Mouse (Mus musculus) midbrain, embryonic 15.5 days (tissue): ENCODE measurements around the gene Cfap43. TPM values are rescaled to one million over a fixed set of nuclear protein-coding genes. Genes with fewer than 3 reads are reported as not detected.
"Not testable (repeated sequence)": the region's sequence is repeated elsewhere in the genome, so short reads cannot be mapped to it uniquely, and the experiment has no call there.

Experiments used
- ATAC-seq: fragments of 200-750 bp; cut with Nextera tagmentation; replicated peaks from 2 replicates; pipeline ENCODE4 v1.8.0; 2017; ENCODE audit warnings: moderate TSS enrichment
- H3K27ac ChIP-seq: fragments of 300-500 bp; sonication (generic); 2 replicates; pipeline ENCODE4 v1.5.1; 2015; ENCODE audit warnings: mild to moderate bottlenecking, inconsistent platforms
- H3K27me3 ChIP-seq: fragments of 300-500 bp; sonication (generic); replicated peaks from 2 replicates; pipeline ENCODE4 v1.6.1; 2015; ENCODE audit warnings: inconsistent platforms
- H3K36me3 ChIP-seq: fragments of 300-500 bp; sonication (generic); replicated peaks from 2 replicates; pipeline ENCODE4 v1.6.1; 2015; ENCODE audit warnings: inconsistent platforms
- H3K4me1 ChIP-seq: fragments of 300-500 bp; sonication (generic); 2 replicates; pipeline ENCODE4 v1.6.1; 2015; ENCODE audit warnings: inconsistent platforms
- H3K4me2 ChIP-seq: fragments of 300-500 bp; sonication (generic); 2 replicates; pipeline ENCODE4 v1.6.1; 2015; ENCODE audit warnings: inconsistent platforms, mild to moderate bottlenecking, moderate library complexity
- H3K4me3 ChIP-seq: fragments of 300-500 bp; sonication (generic); 2 replicates; pipeline ENCODE4 v1.5.1; 2015; ENCODE audit warnings: mild to moderate bottlenecking, inconsistent platforms
- H3K9ac ChIP-seq: fragments of 300-500 bp; sonication (generic); 2 replicates; pipeline ENCODE4 v1.6.1; 2015; ENCODE audit warnings: mild to moderate bottlenecking, inconsistent platforms
- H3K9me3 ChIP-seq: fragments of 300-500 bp; sonication (generic); 2 replicates; pipeline ENCODE4 v1.6.1; 2016; ENCODE audit warnings: inconsistent platforms
- WGBS: fragments of 180-500 bp; shearing (Covaris S2); methylation state at CpG from one replicate; pipeline ENCODE4 v1.1.7; 2015; ENCODE audit warnings: mixed read lengths; 5-methylcytosine and 5-hydroxymethylcytosine counted together
- polyA plus RNA-seq: library from polyadenylated mRNA; unstranded; fragments of >200 nt; fragmentation: Nextera tagmentation; extraction: Ambion mirVana; gene quantifications from 2 replicates; pipeline ENCODE4 v1.2.1, GENCODE M21; 2015

Cfap43 gene
- polyA plus RNA-seq, 1 experiment from 2014 or later: 1.5 TPM

DNA sequence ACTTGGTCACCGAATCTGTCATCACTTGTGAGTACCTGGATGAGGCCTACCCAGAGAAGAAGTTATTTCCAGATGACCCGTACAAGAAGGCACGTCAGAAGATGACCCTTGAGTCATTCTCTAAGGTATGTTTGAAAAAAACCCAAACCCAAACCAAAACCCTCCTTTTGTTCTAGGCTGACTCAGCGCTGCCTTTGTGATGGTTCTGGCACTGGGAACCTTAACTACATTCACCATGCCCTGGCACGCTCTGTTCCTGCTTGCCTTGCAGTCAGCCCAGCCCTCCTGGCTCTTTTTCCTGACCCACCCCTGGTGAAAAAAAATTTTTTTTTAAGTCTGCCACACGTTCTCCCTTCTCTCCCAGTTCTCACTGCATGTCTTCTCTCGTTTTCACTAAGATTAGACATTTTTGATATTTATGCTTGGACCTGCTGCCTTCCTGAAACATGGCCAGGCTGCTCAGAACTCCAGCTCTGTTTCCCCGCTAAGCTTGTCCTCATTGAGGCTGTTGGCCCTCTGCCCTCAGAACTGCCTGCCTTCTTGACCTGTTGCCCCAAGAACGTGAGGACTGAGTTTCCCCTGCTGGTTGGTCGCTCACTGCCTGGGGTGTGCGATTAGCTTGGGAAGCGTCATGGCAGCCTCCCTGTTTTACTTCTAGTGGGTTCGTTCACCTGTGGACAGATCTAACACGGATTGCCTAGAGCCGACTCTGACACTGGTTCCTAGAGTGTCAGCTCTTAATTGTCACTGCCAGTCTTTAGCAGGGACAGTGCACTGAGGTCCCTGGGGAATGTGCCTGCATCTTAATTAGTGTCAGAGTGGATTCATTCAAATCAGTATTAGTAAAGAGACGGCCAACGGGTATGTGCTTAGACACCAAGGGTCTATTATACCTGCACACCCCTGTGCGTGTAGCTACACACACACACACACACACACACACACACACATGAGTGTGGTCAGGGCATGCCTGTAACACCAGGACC is 60.8 kb downstream of the Cfap43 start:
- Histone ChIP-seq H3K36me3 (peaks cover 4% of the 10 kb centered on the region; the same call in 1 of the 2 replicates), H3K27me3 (no peaks in the 10 kb centered on the region), H3K4me2 (no peak overlapping the region), H3K9me3 (no peaks in the 10 kb centered on the region), H3K4me3 (no peak overlapping the region), H3K9ac (no peak overlapping the region), H3K27ac (no peak overlapping the region), H3K4me1 (peaks cover 22% of the 10 kb centered on the region)
- no peak for ATAC-seq
- 73% methylated on average over 18 of the region's 18 CpGs for WGBS

DNA sequence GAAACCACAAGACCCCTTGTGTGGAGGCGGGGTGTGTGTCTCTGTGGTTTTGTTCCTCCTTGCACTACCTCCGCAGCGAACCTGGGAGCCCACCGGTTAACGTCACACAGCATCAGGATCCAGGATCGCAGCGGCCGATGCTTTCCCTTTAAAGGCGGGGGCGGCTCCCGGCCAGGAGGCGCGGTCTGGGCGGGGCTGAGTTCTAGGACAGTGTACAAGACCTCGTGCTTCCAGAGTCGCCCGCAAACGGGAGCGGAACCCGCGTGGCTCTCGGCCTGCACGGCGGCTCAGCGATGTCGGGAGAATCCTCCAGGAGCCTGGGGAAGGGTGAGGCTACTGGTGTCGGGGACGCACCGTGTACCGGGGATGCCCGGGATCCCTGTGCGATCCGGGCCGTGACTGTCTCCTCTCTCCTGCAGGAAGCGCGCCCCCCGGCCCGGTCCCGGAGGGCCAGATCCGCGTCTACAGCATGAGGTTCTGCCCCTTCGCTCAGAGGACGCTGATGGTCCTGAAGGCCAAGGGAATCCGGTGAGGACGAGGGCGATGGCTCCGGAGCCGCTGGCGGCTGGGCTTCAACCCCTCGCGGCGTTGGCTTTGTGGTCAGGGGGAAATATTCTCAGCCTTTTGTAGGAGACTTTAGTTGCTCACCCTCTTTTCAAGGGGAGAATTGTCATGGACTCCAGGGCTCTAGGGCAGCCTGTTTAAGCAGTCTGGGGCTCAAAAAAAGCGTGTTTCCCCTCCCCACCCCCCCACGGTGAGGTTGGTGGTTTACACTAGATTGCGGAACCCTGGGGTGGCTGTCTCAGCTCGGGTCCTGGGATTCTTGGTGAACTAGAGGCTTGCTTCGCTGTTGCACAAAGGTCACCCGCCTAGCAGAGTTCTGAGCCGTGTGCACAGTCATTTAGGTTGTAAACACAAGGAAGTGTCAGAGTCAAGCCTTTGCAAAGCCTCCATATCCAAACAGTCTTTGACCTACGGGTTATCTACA is 64.0 kb downstream of the Cfap43 start, which contains the start of gene Gsto1:
Gsto1 (plus strand) TSS at position 175 of the 988 bp plus-strand sequence.
- Histone ChIP-seq H3K27me3 (no peaks in the 10 kb centered on the region), H3K4me1 (peaks cover 22% of the 10 kb centered on the region), H3K27ac (peak within 1 kb of the TSS; percentile 70), H3K9ac (peak within 1 kb of the TSS; percentile 64), H3K9me3 (no peaks in the 10 kb centered on the region), H3K36me3 (peaks cover 2% of the 10 kb centered on the region; the same call in 1 of the 2 replicates), H3K4me2 (peak within 1 kb of the TSS; percentile 87), H3K4me3 (peak within 1 kb of the TSS; percentile 61)
- under 1% methylated on average over 60 of the region's 60 CpGs for WGBS
- ATAC-seq: peak; percentile 98

DNA sequence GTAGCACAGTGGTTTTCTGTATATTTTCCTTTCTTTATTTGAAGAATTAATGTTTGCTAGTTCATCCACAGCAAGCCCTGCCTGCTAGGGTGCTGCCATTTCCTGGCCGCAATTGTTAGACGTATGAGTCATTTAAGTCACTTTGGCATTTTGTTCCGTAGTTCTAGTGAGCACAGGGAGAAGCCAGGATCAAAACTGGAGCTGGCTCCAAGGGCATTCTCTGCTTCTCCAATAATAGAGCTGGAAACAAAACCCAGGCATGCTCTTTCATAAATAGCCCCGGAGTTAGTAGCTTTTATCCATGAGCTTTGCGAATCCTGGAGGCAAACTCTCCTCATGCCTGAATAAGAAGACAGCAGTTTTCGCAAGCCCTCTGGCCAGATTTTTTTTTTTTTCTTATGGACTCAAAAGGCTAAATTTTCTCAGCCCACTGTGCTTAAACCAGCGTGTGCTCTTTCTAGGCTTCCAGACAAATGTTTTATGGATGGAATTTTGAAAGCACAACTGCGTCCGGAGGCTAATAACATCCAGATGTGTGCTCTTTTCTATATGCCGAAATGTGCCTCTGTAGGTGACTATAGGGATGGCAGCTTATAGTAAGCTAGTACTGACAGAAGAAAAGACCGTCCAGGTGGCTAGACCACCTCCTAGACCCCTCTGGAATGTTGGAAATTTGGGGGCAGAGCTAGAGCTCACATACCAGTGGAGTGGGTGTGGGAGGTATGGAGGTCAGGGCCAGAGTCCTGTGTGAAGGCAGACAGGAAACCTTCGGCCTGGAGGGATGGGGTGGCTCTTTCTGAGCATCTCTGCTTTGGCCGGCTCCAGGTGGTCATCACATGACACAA is 64.9 kb downstream of the Cfap43 start:
- no peaks in the 10 kb centered on the region for H3K27me3 ChIP-seq
- WGBS: 17% methylated on average over 13 of the region's 13 CpGs
- no peaks in the 10 kb centered on the region for H3K9me3 ChIP-seq
- H3K36me3 ChIP-seq: no peaks in the 10 kb centered on the region
- ATAC-seq: peak; percentile 84
- H3K9ac ChIP-seq: peak overlapping the region; percentile 64
- peak overlapping the region; percentile 70 for H3K27ac ChIP-seq
- H3K4me3 ChIP-seq: peak overlapping the region; percentile 61
- H3K4me1 ChIP-seq: peaks cover 22% of the 10 kb centered on the region
- peak overlapping the region; percentile 87 for H3K4me2 ChIP-seq

DNA sequence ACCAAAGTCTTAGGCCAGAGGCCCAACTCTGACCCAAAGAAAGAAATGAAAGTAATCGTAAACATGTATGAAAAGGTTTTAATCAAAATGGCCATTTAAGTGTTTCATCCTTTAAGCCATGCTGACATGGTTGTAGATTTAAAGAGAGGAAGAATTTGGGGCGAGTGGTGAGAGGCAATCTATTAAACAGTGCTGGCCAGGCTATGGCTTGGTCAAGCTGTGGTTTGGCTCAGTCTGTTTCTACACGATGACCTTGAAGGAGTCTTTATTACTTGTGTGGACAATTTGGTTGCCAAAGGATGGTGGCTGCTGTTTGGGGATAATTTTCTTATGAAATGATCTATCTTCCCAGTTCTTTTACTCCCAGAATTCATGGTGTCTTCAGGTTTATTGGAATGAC is 66.0 kb downstream of the Cfap43 start:
- Histone ChIP-seq H3K27ac (no peak overlapping the region), H3K27me3 (no peaks in the 10 kb centered on the region), H3K4me2 (no peak overlapping the region), H3K9ac (no peak overlapping the region), H3K4me3 (no peak overlapping the region), H3K36me3 (no peaks in the 10 kb centered on the region), H3K4me1 (peaks cover 22% of the 10 kb centered on the region), H3K9me3 (no peaks in the 10 kb centered on the region)
- 90% methylated on average over 3 of the region's 3 CpGs for WGBS
- ATAC-seq: no peak

DNA sequence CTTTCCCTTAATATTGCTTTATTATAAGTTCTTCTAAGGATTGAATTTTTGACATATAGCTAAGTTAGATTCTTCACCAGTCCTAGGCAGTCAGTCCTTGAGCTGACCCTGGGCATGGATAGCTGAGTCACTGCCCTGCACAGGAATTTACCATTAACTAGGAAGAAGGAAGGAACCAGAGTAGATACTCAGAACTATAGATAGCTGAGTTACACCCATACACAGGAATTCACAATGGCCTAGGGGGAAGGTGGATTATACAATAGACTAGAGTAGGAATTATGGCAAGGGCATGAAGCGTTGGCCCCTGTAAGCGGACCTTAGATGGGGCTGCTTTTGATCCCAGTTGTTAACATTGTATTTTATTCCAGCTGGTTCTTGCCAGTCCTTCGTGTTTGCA is 67.0 kb downstream of the Cfap43 start:
- H3K9me3 ChIP-seq, H3K27ac ChIP-seq, H3K4me3 ChIP-seq, H3K9ac ChIP-seq, H3K27me3 ChIP-seq, H3K4me2 ChIP-seq, ATAC-seq, H3K36me3 ChIP-seq: not testable (repeated sequence)
- 87% methylated on average over 3 of the region's 3 CpGs for WGBS
- peaks cover 22% of the 10 kb centered on the region for H3K4me1 ChIP-seq

DNA sequence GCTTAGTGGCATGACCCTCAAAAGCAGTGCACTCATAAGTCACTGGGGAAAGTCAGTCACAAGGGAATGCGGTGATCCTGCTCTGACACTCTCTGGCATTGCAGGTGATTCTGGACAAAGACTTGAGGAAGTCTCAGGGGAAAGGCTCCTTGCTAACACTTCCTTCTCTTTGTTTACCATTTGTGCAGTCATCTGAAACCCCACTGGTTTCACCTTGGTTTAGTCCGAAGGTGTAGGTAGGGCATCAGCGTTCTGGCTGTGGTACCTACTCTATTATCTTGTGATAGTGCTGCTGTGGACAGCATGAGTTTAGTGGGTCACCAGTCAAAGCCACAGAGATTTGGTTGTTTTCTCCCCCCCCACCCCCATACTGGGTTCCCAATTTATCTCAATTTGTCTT is 69.4 kb downstream of the Cfap43 start:
- Histone ChIP-seq H3K27ac (no peak overlapping the region), H3K4me1 (peaks cover 10% of the 10 kb centered on the region; the same call in 1 of the 2 replicates), H3K9me3 (no peaks in the 10 kb centered on the region), H3K4me3 (no peak overlapping the region), H3K27me3 (no peaks in the 10 kb centered on the region), H3K9ac (no peak overlapping the region), H3K4me2 (no peak overlapping the region), H3K36me3 (no peaks in the 10 kb centered on the region)
- ATAC-seq: no peak
- whole genome bisulfite sequencing: 81% methylated on average over 3 of the region's 3 CpGs

DNA sequence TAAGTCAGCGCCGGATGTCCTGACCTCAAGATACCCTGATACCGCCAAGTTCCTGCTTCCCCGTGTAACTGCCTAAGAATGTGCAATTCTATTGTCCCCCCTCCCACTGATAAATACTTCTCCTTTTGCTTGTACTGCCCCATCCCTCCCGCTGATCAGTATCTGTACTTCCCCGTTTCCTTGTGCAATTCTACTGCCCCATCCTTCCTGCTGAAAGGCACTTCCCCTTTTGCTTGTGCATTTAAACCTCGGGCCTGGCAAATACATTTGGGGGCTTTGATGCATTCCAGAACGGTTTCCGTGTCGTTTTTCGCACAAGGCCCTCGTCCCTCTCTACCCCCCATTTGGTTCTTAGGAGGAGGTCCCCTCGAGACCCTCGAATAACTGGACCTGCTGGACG is 77.9 kb downstream of the Cfap43 start:
- not testable (repeated sequence) for ATAC-seq, H3K4me2 ChIP-seq, H3K9me3 ChIP-seq, H3K4me3 ChIP-seq, H3K9ac ChIP-seq, H3K27ac ChIP-seq, H3K36me3 ChIP-seq, H3K4me1 ChIP-seq, H3K27me3 ChIP-seq
- 86% methylated on average over 15 of the region's 15 CpGs for WGBS

DNA sequence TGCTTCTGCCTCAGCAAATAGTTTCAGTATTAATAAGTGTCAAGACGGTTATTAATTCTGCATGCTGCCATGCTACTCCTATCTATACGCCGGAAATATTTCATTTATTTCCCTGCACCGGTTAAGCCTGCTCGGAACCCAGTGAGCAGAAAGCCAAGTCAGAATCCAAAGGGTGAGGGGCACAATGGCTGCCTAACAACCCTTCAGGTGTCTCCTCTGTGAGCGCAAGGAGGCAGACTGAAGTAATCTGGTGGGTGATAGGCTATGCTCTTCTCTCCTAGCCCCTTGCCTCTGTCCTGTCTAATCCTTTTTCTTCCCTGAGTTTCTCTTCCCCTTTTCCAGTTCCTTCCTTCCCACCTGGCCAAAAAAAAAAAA is 81.6 kb downstream of the Cfap43 start:
- under 1% methylated on average over 6 of the region's 6 CpGs for WGBS
- no peaks in the 10 kb centered on the region for H3K9me3 ChIP-seq
- H3K4me1 ChIP-seq: 0 out of 2 replicates have a peak, but pooled peaks cover 2% of the 10 kb centered on the region
- H3K4me2 ChIP-seq: peak overlapping the region; percentile 84
- 0 out of 2 replicates have a peak, but pooled peaks cover 4% of the 10 kb centered on the region for H3K27me3 ChIP-seq
- H3K9ac ChIP-seq: peak overlapping the region; percentile 38
- peak overlapping the region; percentile 58 for H3K4me3 ChIP-seq
- peak; percentile 71 for ATAC-seq
- H3K27ac ChIP-seq: no peak overlapping the region
- no peaks in the 10 kb centered on the region for H3K36me3 ChIP-seq

DNA sequence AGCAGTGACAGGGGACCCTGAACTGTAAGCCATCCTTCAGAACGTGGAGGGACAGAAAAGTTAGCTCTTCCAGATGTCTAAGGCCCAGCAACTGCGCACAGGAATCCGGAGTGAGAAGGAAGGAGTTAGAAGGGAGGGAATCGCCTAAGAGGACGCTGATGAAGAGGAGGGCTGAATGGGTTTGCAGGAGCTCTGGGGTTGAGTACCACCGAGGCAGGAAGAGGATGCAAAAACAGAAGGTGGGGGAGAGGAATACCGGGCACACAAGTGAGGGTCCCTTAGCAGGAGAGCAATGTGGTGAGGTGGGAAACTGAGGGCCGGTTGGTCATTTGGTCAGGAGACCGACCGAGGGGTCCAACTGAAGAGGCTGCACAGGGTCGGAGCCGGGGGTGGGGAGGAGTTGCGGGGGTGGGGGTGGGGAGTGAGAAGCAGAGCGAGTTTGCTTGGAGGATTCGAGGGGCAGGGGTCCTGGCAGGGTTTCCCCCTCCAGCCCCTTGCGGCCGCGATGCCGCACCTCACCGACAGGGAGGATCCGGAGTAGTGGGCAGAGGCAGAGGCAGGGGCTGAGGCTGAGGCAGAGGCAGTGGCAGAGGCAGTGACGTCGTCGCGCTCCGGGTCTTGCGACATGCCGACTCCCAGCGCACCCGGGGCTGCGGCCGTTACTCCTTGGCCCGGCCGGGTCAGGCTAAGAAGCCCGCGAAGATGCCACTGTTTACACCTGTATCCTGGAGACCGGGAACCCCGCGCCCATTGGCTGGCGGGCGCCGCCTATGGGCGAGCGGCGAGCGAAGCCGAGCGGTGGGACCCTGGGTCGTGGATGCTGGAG is 82.2 kb downstream of the Cfap43 start:
- Histone ChIP-seq H3K27ac (no peak overlapping the region), H3K4me1 (0 out of 2 replicates have a peak, but pooled peaks cover 2% of the 10 kb centered on the region), H3K9ac (peak overlapping the region; percentile 38), H3K9me3 (no peaks in the 10 kb centered on the region), H3K36me3 (no peaks in the 10 kb centered on the region), H3K4me3 (peak overlapping the region; percentile 58), H3K4me2 (peak overlapping the region; percentile 84), H3K27me3 (0 out of 2 replicates have a peak, but pooled peaks cover 4% of the 10 kb centered on the region)
- ATAC-seq: peak; percentile 95
- 2% methylated on average over 49 of the region's 49 CpGs for WGBS

DNA sequence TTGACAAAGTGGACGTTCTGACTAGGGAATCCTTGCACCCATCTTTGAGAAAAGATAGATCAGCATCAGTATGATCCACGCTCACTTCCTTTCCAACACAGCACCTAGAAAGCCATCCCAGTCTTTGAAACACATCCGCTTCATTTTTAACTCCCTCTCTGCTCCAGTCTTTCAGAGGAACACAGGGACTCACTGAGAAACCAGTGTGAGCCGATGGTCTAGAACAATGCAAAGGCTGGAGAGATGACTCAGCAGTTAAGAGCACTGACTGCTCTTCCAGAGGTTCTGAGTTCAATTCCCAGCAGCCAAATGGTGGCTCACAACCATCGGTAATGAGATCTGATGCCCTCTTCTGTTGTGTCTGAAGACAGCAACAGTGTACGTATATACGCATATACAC is 83.3 kb downstream of the Cfap43 start:
- 0 out of 2 replicates have a peak, but pooled peaks cover 4% of the 10 kb centered on the region for H3K27me3 ChIP-seq
- no peak overlapping the region for H3K27ac ChIP-seq
- 0 out of 2 replicates have a peak, but pooled peaks cover 2% of the 10 kb centered on the region for H3K4me1 ChIP-seq
- no peak overlapping the region for H3K9ac ChIP-seq
- no peaks in the 10 kb centered on the region for H3K9me3 ChIP-seq
- WGBS: 82% methylated on average over 7 of the region's 7 CpGs
- H3K4me3 ChIP-seq: no peak overlapping the region
- H3K36me3 ChIP-seq: no peaks in the 10 kb centered on the region
- H3K4me2 ChIP-seq: no peak overlapping the region
- ATAC-seq: no peak
